7 mouse cellular contexts compared by ENCODE assay signal in the genomic region with DNA sequence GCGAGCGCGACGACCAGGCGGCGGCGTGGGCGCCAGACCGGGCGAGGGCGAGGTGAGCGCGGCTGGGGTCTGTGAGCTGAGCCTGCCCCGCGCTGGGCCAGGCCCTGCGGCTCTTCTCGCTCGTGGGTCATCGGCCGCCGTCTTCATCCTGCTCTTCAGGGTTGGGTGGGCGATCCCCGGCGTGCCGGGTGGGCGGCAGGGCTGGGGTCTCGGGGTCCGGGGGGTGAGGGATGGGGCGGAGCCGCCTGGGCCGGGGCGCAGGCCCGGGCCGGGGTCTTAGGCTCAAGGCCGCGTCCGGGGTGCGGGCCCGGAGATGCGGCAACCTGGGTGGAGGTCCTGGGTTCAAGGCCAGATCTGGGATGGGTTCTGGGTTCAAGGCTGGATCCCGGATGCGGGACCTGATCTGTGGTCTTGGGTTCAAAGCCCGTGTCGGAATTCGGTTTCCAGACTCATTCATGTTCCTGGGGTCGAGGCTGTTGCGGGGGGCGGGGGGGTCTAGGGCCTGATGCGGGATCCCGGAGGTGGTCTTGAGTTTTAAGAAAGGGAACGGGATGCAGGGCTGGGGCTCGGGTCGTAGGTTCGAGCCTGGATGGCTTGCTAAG. TPM values are rescaled to one million over a fixed set of nuclear protein-coding genes. Genes with fewer than 3 reads are reported as not detected.
A peak's percentile ranks its signal among the peaks of the same experiment; 100 is the strongest.
DNase-seq lines count a peak whose midpoint lies in the region; ATAC-seq and TF ChIP-seq lines count a peak whose summit lies in the region.

No protein-coding gene starts in this region.

- peak overlapping the region; percentile 97 for H3K4me3 ChIP-seq in testis, adult 2 months (ENCODE audit: control insufficient read depth, low read depth, low read length)
- peak overlapping the region; percentile 100 for H3K4me3 ChIP-seq in embryonic facial prominence, embryonic 11.5 days (ENCODE audit: low read depth, low read length)
- H3K4me3 ChIP-seq in intestine, embryonic 14.5 days (ENCODE audit: low read depth, low read length), result peak overlapping the region; percentile 92
- H3K4me3 ChIP-seq in midbrain, embryonic 15.5 days, result peak overlapping the region; percentile 79

- WGBS in embryonic facial prominence, embryonic 11.5 days, result 1% methylated on average over 54 of the region's 54 CpGs
- WGBS in intestine, embryonic 14.5 days, result under 1% methylated on average over 54 of the region's 54 CpGs
- WGBS in midbrain, embryonic 15.5 days, result under 1% methylated on average over 52 of the region's 54 CpGs

- no peak for TF ChIP-seq POLR2A in testis, adult 2 months (IDR thresholded peaks at IDR 0.05; ENCODE audit: control insufficient read depth, low read depth, low read length)

- no peaks in the 10 kb centered on the region for H3K27me3 ChIP-seq in testis, adult 2 months (ENCODE audit: control insufficient read depth, insufficient read depth, low read length)
- no peaks in the 10 kb centered on the region for H3K27me3 ChIP-seq in embryonic facial prominence, embryonic 11.5 days (ENCODE audit: control insufficient read depth, insufficient read depth, low read length)
- no peaks in the 10 kb centered on the region for H3K27me3 ChIP-seq in intestine, embryonic 14.5 days (replicated peaks; ENCODE audit: control insufficient read depth, insufficient read depth, low read length)
- H3K27me3 ChIP-seq in midbrain, embryonic 15.5 days (replicated peaks), result no peaks in the 10 kb centered on the region

- H3K9me3 ChIP-seq in embryonic facial prominence, embryonic 11.5 days (replicated peaks; ENCODE audit: control insufficient read depth, low read length), result no peaks in the 10 kb centered on the region
- no peaks in the 10 kb centered on the region for H3K9me3 ChIP-seq in intestine, embryonic 14.5 days (ENCODE audit: control insufficient read depth, low read length)
- no peaks in the 10 kb centered on the region for H3K9me3 ChIP-seq in midbrain, embryonic 15.5 days

- DNase-seq in testis, postnatal 10 days (ENCODE audit: low spot score), result no peak
- DNase-seq in embryonic facial prominence, embryonic 11.5 days (ENCODE audit: low spot score), result peak; percentile 62
- peak; percentile 86 for DNase-seq in intestine, embryonic 14.5 days (ENCODE audit: low spot score)
- no peak for DNase-seq in urinary bladder, adult 18-20 months (ENCODE audit: low spot score in 2 of 2)

- H3K4me2 ChIP-seq in embryonic facial prominence, embryonic 11.5 days (ENCODE audit: low read depth, low read length), result peak overlapping the region; percentile 60
- peak overlapping the region; percentile 89; the same call in 1 of the 2 replicates for H3K4me2 ChIP-seq in intestine, embryonic 14.5 days (ENCODE audit: low read length)
- peak overlapping the region; percentile 73 for H3K4me2 ChIP-seq in midbrain, embryonic 15.5 days

- peak; percentile 50; the same call in 1 of the 2 replicates for ATAC-seq in embryonic facial prominence, embryonic 11.5 days (replicated peaks; ENCODE audit: insufficient number of reproducible peaks, low FRiP score, low TSS enrichment, low read depth)
- peak; percentile 45 for ATAC-seq in intestine, embryonic 14.5 days (replicated peaks; ENCODE audit: low FRiP score, low TSS enrichment, low read depth)
- ATAC-seq in midbrain, embryonic 15.5 days (replicated peaks), result peak; percentile 68
- no peak for ATAC-seq in activated CD4-positive, CD25-positive, alpha-beta regulatory T cell, adult 4 months

- peaks cover 7% of the 10 kb centered on the region for H3K4me1 ChIP-seq in testis, adult 2 months (ENCODE audit: control insufficient read depth, insufficient read depth, low read length)
- H3K4me1 ChIP-seq in embryonic facial prominence, embryonic 11.5 days (ENCODE audit: control insufficient read depth, insufficient read depth, low read length), result 0 out of 2 replicates have a peak, but pooled peaks cover 2% of the 10 kb centered on the region
- peaks cover 49% of the 10 kb centered on the region for H3K4me1 ChIP-seq in intestine, embryonic 14.5 days (replicated peaks; ENCODE audit: control insufficient read depth, insufficient read depth, low read length)
- peaks cover 60% of the 10 kb centered on the region for H3K4me1 ChIP-seq in midbrain, embryonic 15.5 days

- H3K36me3 ChIP-seq in testis, adult 2 months (ENCODE audit: control insufficient read depth, insufficient read depth, low read length), result no peaks in the 10 kb centered on the region
- H3K36me3 ChIP-seq in embryonic facial prominence, embryonic 11.5 days (replicated peaks; ENCODE audit: control insufficient read depth, insufficient read depth, low read depth, low read length), result no peaks in the 10 kb centered on the region
- 0 out of 2 replicates have a peak, but pooled peaks cover 3% of the 10 kb centered on the region for H3K36me3 ChIP-seq in intestine, embryonic 14.5 days (ENCODE audit: control insufficient read depth, insufficient read depth, low read length)
- no peaks in the 10 kb centered on the region for H3K36me3 ChIP-seq in midbrain, embryonic 15.5 days (replicated peaks)

- H3K27ac ChIP-seq in testis, adult 2 months (ENCODE audit: control insufficient read depth, insufficient read depth, low read depth, low read length), result peak overlapping the region; percentile 79
- peak overlapping the region; percentile 89 for H3K27ac ChIP-seq in embryonic facial prominence, embryonic 11.5 days (replicated peaks; ENCODE audit: low read depth, low read length)
- peak overlapping the region; percentile 90 for H3K27ac ChIP-seq in intestine, embryonic 14.5 days (ENCODE audit: low read depth)
- H3K27ac ChIP-seq in midbrain, embryonic 15.5 days, result peak overlapping the region; percentile 92

- no peak for TF ChIP-seq CTCF in testis, adult 2 months (IDR thresholded peaks at IDR 0.05; ENCODE audit: control insufficient read depth, insufficient read depth, insufficient replicate concordance, low read depth, low read length)

- peak overlapping the region; percentile 100 for H3K9ac ChIP-seq in embryonic facial prominence, embryonic 11.5 days (replicated peaks; ENCODE audit: low read length)
- peak overlapping the region; percentile 100 for H3K9ac ChIP-seq in intestine, embryonic 14.5 days (ENCODE audit: low read length)
- peak overlapping the region; percentile 97 for H3K9ac ChIP-seq in midbrain, embryonic 15.5 days

RNA-seq across cellular contexts. Expression of a gene that starts 0.5 kb away (rescaled TPM):
- 356 and 422 TPM in 2 replicates for polyA plus RNA-seq in testis, adult 2 months (2012; rRNA removed)
- polyA plus RNA-seq in embryonic facial prominence, embryonic 11.5 days (2014; fragmentation: Nextera tagmentation; extraction: Ambion mirVana), result 677 and 691 TPM in 2 replicates
- 503 and 504 TPM in 2 replicates for polyA plus RNA-seq in intestine, embryonic 14.5 days (2014; fragmentation: Nextera tagmentation; extraction: Ambion mirVana)
- 1,179 and 1,183 TPM in 2 replicates for polyA plus RNA-seq in midbrain, embryonic 15.5 days (2015; fragmentation: Nextera tagmentation; extraction: Ambion mirVana)
- polyA plus RNA-seq in activated CD4-positive, CD25-positive, alpha-beta regulatory T cell, adult 4 months (2017; shearing (Covaris generic)), result 100 to 1,000 TPM in 1 of 2 experiments, 10 to 100 TPM in 1; 90.9 to 196 TPM

RNA-seq across cellular contexts. Expression of a gene that starts 22.7 kb away (rescaled TPM):
- 24.8 and 30.0 TPM in 2 replicates for polyA plus RNA-seq in testis, adult 2 months (2012; rRNA removed)
- not detected in 2 replicates for polyA plus RNA-seq in embryonic facial prominence, embryonic 11.5 days (2014; fragmentation: Nextera tagmentation; extraction: Ambion mirVana)
- polyA plus RNA-seq in intestine, embryonic 14.5 days (2014; fragmentation: Nextera tagmentation; extraction: Ambion mirVana), result 0.40 and 0.46 TPM in 2 replicates
- 0.44 TPM in 1 of 2 replicates, not detected in the other for polyA plus RNA-seq in midbrain, embryonic 15.5 days (2015; fragmentation: Nextera tagmentation; extraction: Ambion mirVana)
- not detected for polyA plus RNA-seq in activated CD4-positive, CD25-positive, alpha-beta regulatory T cell, adult 4 months (2017; shearing (Covaris generic))

Comparison
In these comparisons a context has a peak if more than half of its experiments do, and no peak if none do; other contexts are left out.
1. DNase-seq: peak in embryonic facial prominence, embryonic 11.5 days (single experiment) and intestine, embryonic 14.5 days (single experiment); none in testis, postnatal 10 days (single experiment) and urinary bladder, adult 18-20 months (0 of 2).
2. RNA of a gene that starts 22.7 kb away (polyA plus RNA-seq): 24.8 to 30.0 TPM in testis, adult 2 months; 0.40 to 0.46 TPM in intestine, embryonic 14.5 days, 0.44 TPM in midbrain, embryonic 15.5 days, not detected in embryonic facial prominence, embryonic 11.5 days and not detected in activated CD4-positive, CD25-positive, alpha-beta regulatory T cell, adult 4 months; every median in the first group is over 10 times any median in the second.
3. Peak in every context shown above with its lines, with median percentiles within 50 percentile points of each other: H3K27ac ChIP-seq, H3K4me3 ChIP-seq, H3K4me2 ChIP-seq and H3K9ac ChIP-seq.